Mouse (Mus musculus): ENCODE data around the gene Gm9857. TPM values are rescaled to one million over a fixed set of nuclear protein-coding genes. Genes with fewer than 3 reads are reported as not detected.

Gm9857 gene
- not detected for polyA plus RNA-seq (2012; fragmentation: generic; extraction: Trizol)

GRCm38 (mm10) chr3:108940001-108940633, at the start of gene Gm9857:
Gene Gm9857, minus strand, starts transcription at chr3:108940445.

GRCm38 (mm10) chr3:108939573-108939972, 672 bp downstream of the Gm9857 start, which contains the start of gene Henmt1:
Gene Henmt1, plus strand, starts transcription at chr3:108939873.

DNA sequence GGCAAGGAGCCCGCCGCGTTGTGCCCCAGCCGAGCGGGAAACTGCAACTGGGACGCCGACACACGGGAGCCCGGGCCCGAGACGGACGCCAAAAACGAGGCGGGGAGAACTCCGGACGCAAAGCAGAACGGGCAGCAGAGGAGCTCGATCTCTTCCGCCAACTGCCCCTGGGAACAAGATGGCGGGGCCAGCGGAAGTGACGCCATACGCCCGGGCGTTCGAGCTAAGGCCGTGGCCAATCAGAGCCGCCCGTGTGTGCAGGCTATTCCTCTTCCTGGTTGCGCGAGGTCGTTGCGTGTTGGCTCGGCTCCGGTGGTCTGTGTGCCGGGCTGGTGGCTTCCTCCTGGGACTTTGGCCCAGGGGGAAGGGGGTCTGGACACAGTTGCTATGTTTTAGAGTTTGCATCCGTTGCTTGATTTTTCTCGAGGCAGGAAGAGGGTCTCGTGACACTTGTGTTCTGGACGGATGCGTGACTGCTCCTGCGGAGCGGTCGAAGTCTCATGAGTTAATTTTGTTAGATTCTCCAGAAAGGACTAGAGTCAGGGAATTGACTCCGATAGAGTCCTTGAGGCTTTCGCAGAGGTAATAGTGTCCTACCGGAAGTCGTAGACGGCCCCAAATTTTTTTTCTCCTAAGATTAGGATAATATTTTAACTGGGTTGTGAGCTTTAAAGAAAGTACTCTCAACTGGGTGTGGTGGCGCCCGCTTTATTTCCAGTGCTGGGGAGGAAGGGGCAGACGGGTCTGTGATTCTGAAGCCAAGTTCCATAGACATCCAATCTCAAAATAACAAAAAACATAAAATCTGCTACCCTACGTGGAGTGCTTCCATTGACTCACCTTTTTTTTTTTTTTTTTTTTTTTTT, 28.5 kb downstream of the Gm9857 start, which contains the start of gene Prpf38b:
Gene Prpf38b, minus strand, starts transcription at position 180 of the 866 bp plus-strand sequence.

Other genes with a start within 250 kb of the Gm9857 start
- gene Gpsm2, start 218.1 kb downstream of the Gm9857 start, polyA plus RNA-seq (2012; fragmentation: generic; extraction: Trizol): 10 to 100 TPM in 1 of 2 experiments, 1 to 10 TPM in 1; 2.5 to 35.1 TPM
- under 1 TPM; 0.02 to 0.35 TPM for gene Aknad1, start 200.8 kb downstream of the Gm9857 start, polyA plus RNA-seq (2012; fragmentation: generic; extraction: Trizol)
- 1 to 10 TPM in 1 of 2 experiments, under 1 TPM in 1; 0.82 to 6.2 TPM for gene Stxbp3, start 99.9 kb downstream of the Gm9857 start, polyA plus RNA-seq (2012; fragmentation: generic; extraction: Trizol)
- gene Fndc7, start 50.4 kb downstream of the Gm9857 start, polyA plus RNA-seq (2012; fragmentation: generic; extraction: Trizol): under 1 TPM; 0.04 to 0.33 TPM
- gene Prpf38b, start 28.7 kb downstream of the Gm9857 start, polyA plus RNA-seq (2012; fragmentation: generic; extraction: Trizol): 10 to 100 TPM in 1 of 2 experiments, 1 to 10 TPM in 1; 3.3 to 12.6 TPM
- under 1 TPM; 0.04 to 0.08 TPM for gene Henmt1, start 572 bp downstream of the Gm9857 start, polyA plus RNA-seq (2012; fragmentation: generic; extraction: Trizol)
- gene Fam102b, start 87.2 kb upstream of the Gm9857 start, polyA plus RNA-seq (2012; fragmentation: generic; extraction: Trizol): 1 to 10 TPM in 1 of 2 experiments, under 1 TPM in 1; 0.33 to 7.6 TPM
- gene Slc25a54, start 140.0 kb upstream of the Gm9857 start, polyA plus RNA-seq (2012; fragmentation: generic; extraction: Trizol): not detected
- gene Slc25a24, start 182.7 kb upstream of the Gm9857 start, polyA plus RNA-seq (2012; fragmentation: generic; extraction: Trizol): 10 to 100 TPM in 1 of 2 experiments, 1 to 10 TPM in 1; 2.3 to 13.9 TPM